Mouse (Mus musculus): ENCODE measurements around the gene Rem1. TPM values are rescaled to one million over a fixed set of nuclear protein-coding genes. Genes with fewer than 3 reads are reported as not detected.

The Rem1 gene
- polyA plus RNA-seq, 1 experiment, result 12.4 TPM

DNA sequence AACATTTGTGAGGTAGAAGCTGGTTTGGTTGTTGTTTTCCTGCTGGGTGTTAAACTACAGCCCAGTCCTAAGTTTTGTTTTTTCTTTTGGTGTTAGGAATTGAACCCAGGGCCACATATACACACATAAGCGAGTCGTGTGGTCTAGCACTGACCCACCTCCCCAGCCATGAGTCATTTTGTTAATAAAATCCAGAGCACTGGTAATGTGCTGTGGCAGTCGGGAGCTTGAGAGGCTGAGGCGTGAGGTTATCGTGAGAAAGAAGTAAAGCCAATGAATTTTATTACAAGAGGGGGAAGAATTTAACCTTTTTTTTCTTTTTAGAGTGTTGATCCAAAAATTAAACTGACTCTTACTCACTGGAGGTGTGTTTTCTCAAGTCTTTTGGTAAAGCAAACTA is 56.3 kb downstream of the Rem1 start:
- Histone ChIP-seq H3K4me3 (replicated peaks; ENCODE audit: extremely low read depth, low read depth, low read length) (no peak overlapping the region), H3K4me1 (ENCODE audit: control insufficient read depth, insufficient read depth, low read length) (no peaks in the 10 kb centered on the region)
- TF ChIP-seq CTCF (IDR thresholded peaks at IDR 0.05; ENCODE audit: insufficient read depth, low read length) (no peak), POLR2A (IDR thresholded peaks at IDR 0.05; ENCODE audit: borderline replicate concordance, extremely low read depth, low read depth, low read length) (no peak)
- DNase-seq, result no peak
- 73% methylated on average over 5 of the region's 5 CpGs for WGBS

Other genes starting within 250 kb of the Rem1 start
- 5.6 and 5.8 TPM in 2 replicates for gene Sox12, start 228.9 kb upstream of the Rem1 start, polyA plus RNA-seq (2012; rRNA removed)
- gene Zcchc3, start 211.9 kb upstream of the Rem1 start, polyA plus RNA-seq (2012; rRNA removed), result 5.1 and 5.8 TPM in 2 replicates
- 8.1 and 8.5 TPM in 2 replicates for gene 6820408C15Rik, start 211.4 kb upstream of the Rem1 start, polyA plus RNA-seq (2012; rRNA removed)
- not detected in 2 replicates for gene Defb23, start 162.3 kb upstream of the Rem1 start, polyA plus RNA-seq (2012; rRNA removed)
- gene Defb20, start 149.9 kb upstream of the Rem1 start, polyA plus RNA-seq (2012; rRNA removed), result not detected in 2 replicates
- not detected in 2 replicates for gene Defb22, start 136.8 kb upstream of the Rem1 start, polyA plus RNA-seq (2012; rRNA removed)
- not detected in 2 replicates for gene Defb26, start 115.3 kb upstream of the Rem1 start, polyA plus RNA-seq (2012; rRNA removed)
- gene Defb28, start 108.7 kb upstream of the Rem1 start, polyA plus RNA-seq (2012; rRNA removed), result not detected in 2 replicates
- gene Defb29, start 86.9 kb upstream of the Rem1 start, polyA plus RNA-seq (2012; rRNA removed), result not detected in 2 replicates
- not detected in 2 replicates for gene Gm17416, start 57.6 kb upstream of the Rem1 start, polyA plus RNA-seq (2012; rRNA removed)
- not detected in 2 replicates for gene Defb21, start 54.2 kb upstream of the Rem1 start, polyA plus RNA-seq (2012; rRNA removed)
- not detected in 2 replicates for gene Defb19, start 46.6 kb upstream of the Rem1 start, polyA plus RNA-seq (2012; rRNA removed)
- not detected in 2 replicates for gene Defb45, start 27.6 kb upstream of the Rem1 start, polyA plus RNA-seq (2012; rRNA removed)
- gene Defb36, start 22.6 kb upstream of the Rem1 start, polyA plus RNA-seq (2012; rRNA removed), result not detected in 2 replicates
- 1.1 TPM in 1 of 2 replicates, not detected in the other for gene Defb25, start 3.9 kb upstream of the Rem1 start, polyA plus RNA-seq (2012; rRNA removed)
- gene H13, start 42.5 kb downstream of the Rem1 start, polyA plus RNA-seq (2012; rRNA removed), result 125 and 149 TPM in 2 replicates
- gene Mcts2, start 60.1 kb downstream of the Rem1 start, polyA plus RNA-seq (2012; rRNA removed), result 2.9 and 3.8 TPM in 2 replicates
- gene Id1, start 109.3 kb downstream of the Rem1 start, polyA plus RNA-seq (2012; rRNA removed), result 323 and 438 TPM in 2 replicates
- 84.7 and 90.1 TPM in 2 replicates for gene Cox4i2, start 127.2 kb downstream of the Rem1 start, polyA plus RNA-seq (2012; rRNA removed)
- gene Bcl2l1, start 204.8 kb downstream of the Rem1 start, polyA plus RNA-seq (2012; rRNA removed), result 113 and 118 TPM in 2 replicates
- gene Tpx2, start 221.0 kb downstream of the Rem1 start, polyA plus RNA-seq (2012; rRNA removed), result 0.63 and 0.77 TPM in 2 replicates